Mouse (Mus musculus): ENCODE measurements at regions not wholly inside any gene's neighbourhood (a gene's known extent, or its start where the extent isn't known, plus 50 kb on each side); places are given as distances from the start of the nearest gene placed in this dataset.
A peak's percentile ranks its signal among the peaks of the same experiment; 100 is the strongest.

- ATAC-seq (ENCODE audit: low TSS enrichment) = no peak
Observed at GRCm38 (mm10) chr3:149811036-149811435, 820.7 kb upstream of the Adgrl2 start.

- ATAC-seq (ENCODE audit: low TSS enrichment) = no peak
Observed at GRCm38 (mm10) chr3:149805345-149805744, 815.0 kb upstream of the Adgrl2 start.

- ATAC-seq (ENCODE audit: low TSS enrichment) = no peak
Observed at GRCm38 (mm10) chr3:149796123-149796522, 805.8 kb upstream of the Adgrl2 start.

GRCm38 (mm10) chr3:149791593-149791992 is 801.2 kb upstream of the Adgrl2 start:
- no peak for ATAC-seq (ENCODE audit: low TSS enrichment)

- ATAC-seq (ENCODE audit: low TSS enrichment) = no peak
Observed at GRCm38 (mm10) chr3:149786096-149786495, 795.7 kb upstream of the Adgrl2 start.

GRCm38 (mm10) chr3:149783903-149784608 is 793.7 kb upstream of the Adgrl2 start:
- ATAC-seq (ENCODE audit: low TSS enrichment) = no peak

GRCm38 (mm10) chr3:149767847-149768421 is 777.6 kb upstream of the Adgrl2 start:
- no peak for ATAC-seq (ENCODE audit: low TSS enrichment)

- no peak for ATAC-seq (ENCODE audit: low TSS enrichment)
Observed at GRCm38 (mm10) chr3:149761245-149761644, 770.9 kb upstream of the Adgrl2 start.

GRCm38 (mm10) chr3:149757910-149758592 is 767.7 kb upstream of the Adgrl2 start:
- ATAC-seq (ENCODE audit: low TSS enrichment) = no peak

- ATAC-seq (ENCODE audit: low TSS enrichment) = no peak
Observed at GRCm38 (mm10) chr3:149736069-149736468, 745.7 kb upstream of the Adgrl2 start.

- no peak for ATAC-seq (ENCODE audit: low TSS enrichment)
Observed at GRCm38 (mm10) chr3:149726212-149726611, 735.9 kb upstream of the Adgrl2 start.

GRCm38 (mm10) chr3:149724879-149725278 is 734.5 kb upstream of the Adgrl2 start:
- no peak for ATAC-seq (ENCODE audit: low TSS enrichment)

- peak; percentile 85 for ATAC-seq (ENCODE audit: low TSS enrichment)
Observed at GRCm38 (mm10) chr3:149721832-149722231, 731.5 kb upstream of the Adgrl2 start.

GRCm38 (mm10) chr3:149720306-149720705 is 730.0 kb upstream of the Adgrl2 start:
- no peak for ATAC-seq (ENCODE audit: low TSS enrichment)

- ATAC-seq (ENCODE audit: low TSS enrichment) = peak; percentile 90
Observed at GRCm38 (mm10) chr3:149705724-149706123, 715.4 kb upstream of the Adgrl2 start.

GRCm38 (mm10) chr3:149705322-149705721 is 715.0 kb upstream of the Adgrl2 start:
- peak; percentile 85 for ATAC-seq (ENCODE audit: low TSS enrichment)

GRCm38 (mm10) chr3:149704478-149704877 is 714.1 kb upstream of the Adgrl2 start:
- ATAC-seq (ENCODE audit: low TSS enrichment) = no peak

GRCm38 (mm10) chr3:149683561-149683960 is 693.2 kb upstream of the Adgrl2 start:
- no peak for ATAC-seq (ENCODE audit: low TSS enrichment)

GRCm38 (mm10) chr3:149682246-149682645 is 691.9 kb upstream of the Adgrl2 start:
- no peak for ATAC-seq (ENCODE audit: low TSS enrichment)

GRCm38 (mm10) chr3:149673926-149674325 is 683.6 kb upstream of the Adgrl2 start:
- ATAC-seq (ENCODE audit: low TSS enrichment) = no peak

- ATAC-seq (ENCODE audit: low TSS enrichment) = no peak
Observed at GRCm38 (mm10) chr3:149664624-149665023, 674.3 kb upstream of the Adgrl2 start.

- ATAC-seq (ENCODE audit: low TSS enrichment) = no peak
Observed at GRCm38 (mm10) chr3:149638324-149638723, 648.0 kb upstream of the Adgrl2 start.

- ATAC-seq (ENCODE audit: low TSS enrichment) = no peak
Observed at GRCm38 (mm10) chr3:149626186-149626585, 635.8 kb upstream of the Adgrl2 start.
